Mouse (Mus musculus) midbrain, embryonic 12.5 days (tissue): Measurements from ENCODE around the gene Pde4d. TPM values are rescaled to one million over a fixed set of nuclear protein-coding genes. Genes with fewer than 3 reads are reported as not detected.
A peak's percentile ranks its signal among the peaks of the same experiment; 100 is the strongest.
"Not testable (repeated sequence)": the region's sequence is repeated elsewhere in the genome, so short reads cannot be mapped to it uniquely, and the experiment has no call there.

Experiments
- ATAC-seq: fragments of 200-750 bp; cut with Nextera tagmentation; 2 replicates; pipeline ENCODE4 v1.8.0; 2017; ENCODE audit warnings: low read depth, moderate TSS enrichment, moderate library complexity; ENCODE audit not compliant: low FRiP score
- H3K27ac ChIP-seq: fragments of 300-500 bp; sonication (generic); replicated peaks from 2 replicates; pipeline ENCODE4 v1.5.1; 2016; ENCODE audit warnings: mild to moderate bottlenecking
- H3K27me3 ChIP-seq: fragments of 300-500 bp; sonication (generic); 2 replicates; pipeline ENCODE4 v1.6.1; 2016; ENCODE audit warnings: mild to moderate bottlenecking
- H3K36me3 ChIP-seq: fragments of 300-500 bp; sonication (generic); 2 replicates; pipeline ENCODE4 v1.6.1; 2016
- H3K4me1 ChIP-seq: fragments of 300-500 bp; sonication (generic); 2 replicates; pipeline ENCODE4 v1.6.1; 2016
- H3K4me2 ChIP-seq: fragments of 300-500 bp; sonication (generic); replicated peaks from 2 replicates; pipeline ENCODE4 v1.6.1; 2016; ENCODE audit warnings: mild to moderate bottlenecking, moderate library complexity
- H3K4me3 ChIP-seq: fragments of 300-500 bp; sonication (generic); 2 replicates; pipeline ENCODE4 v1.5.1; 2016; ENCODE audit warnings: mild to moderate bottlenecking
- H3K9ac ChIP-seq: fragments of 300-500 bp; sonication (generic); replicated peaks from 2 replicates; pipeline ENCODE4 v1.6.1; 2016; ENCODE audit warnings: mild to moderate bottlenecking, moderate library complexity
- H3K9me3 ChIP-seq: fragments of 300-500 bp; sonication (generic); 2 replicates; pipeline ENCODE4 v1.6.1; 2016; ENCODE audit warnings: mild to moderate bottlenecking
- WGBS: fragments of 180-500 bp; shearing (Covaris S2); methylation state at CpG from one replicate; pipeline ENCODE4 v1.1.7; 2016; 5-methylcytosine and 5-hydroxymethylcytosine counted together
- polyA plus RNA-seq: library from polyadenylated mRNA; unstranded; fragments of >200 nt; fragmentation: Nextera tagmentation; extraction: Ambion mirVana; gene quantifications from 2 replicates; pipeline ENCODE4 v1.2.1, GENCODE M21; 2016

Gene Pde4d
- polyA plus RNA-seq, 1 experiment from 2014 or later: 21.4 TPM

- Histone ChIP-seq H3K4me3 (no peak overlapping the region), H3K9ac (no peak overlapping the region), H3K36me3 (no peaks in the 10 kb centered on the region), H3K4me2 (no peak overlapping the region), H3K27me3 (no peaks in the 10 kb centered on the region), H3K4me1 (no peaks in the 10 kb centered on the region), H3K9me3 (no peaks in the 10 kb centered on the region), H3K27ac (no peak overlapping the region)
- ATAC-seq: no peak
- WGBS: 69% methylated on average over 4 of the region's 4 CpGs
These were observed 1442.1 kb downstream of the Pde4d start for GRCm38 (mm10) chr13:109891910-109892265.

GRCm38 (mm10) chr13:109899442-109900428, 1450.0 kb downstream of the Pde4d start:
- H3K4me3 ChIP-seq: no peak overlapping the region
- H3K4me1 ChIP-seq: peaks cover 17% of the 10 kb centered on the region
- 80% methylated on average over 14 of the region's 14 CpGs for WGBS
- H3K27me3 ChIP-seq: peaks cover 16% of the 10 kb centered on the region
- no peak overlapping the region for H3K27ac ChIP-seq
- H3K9ac ChIP-seq: no peak overlapping the region
- no peak for ATAC-seq
- H3K9me3 ChIP-seq: no peaks in the 10 kb centered on the region
- H3K4me2 ChIP-seq: no peak overlapping the region
- H3K36me3 ChIP-seq: no peaks in the 10 kb centered on the region

- Histone ChIP-seq H3K4me1 (peaks cover 17% of the 10 kb centered on the region), H3K9me3 (no peaks in the 10 kb centered on the region), H3K27me3 (peaks cover 16% of the 10 kb centered on the region), H3K4me3 (peak overlapping the region; percentile 79; the same call in 1 of the 2 replicates), H3K36me3 (no peaks in the 10 kb centered on the region), H3K4me2 (peak overlapping the region; percentile 96), H3K27ac (no peak overlapping the region), H3K9ac (no peak overlapping the region)
- 56% methylated on average over 5 of the region's 5 CpGs for WGBS
- no peak for ATAC-seq
These were observed 1452.1 kb downstream of the Pde4d start for GRCm38 (mm10) chr13:109901811-109902210.

- ATAC-seq: peak; percentile 80
- H3K27ac ChIP-seq: peak overlapping the region; percentile 66
- H3K9me3 ChIP-seq, H3K36me3 ChIP-seq: not testable (repeated sequence)
- H3K9ac ChIP-seq: peak overlapping the region; percentile 77
- under 1% methylated on average over 22 of the region's 28 CpGs for WGBS
- H3K27me3 ChIP-seq: peaks cover 16% of the 10 kb centered on the region
- peaks cover 19% of the 10 kb centered on the region for H3K4me1 ChIP-seq
- H3K4me3 ChIP-seq: peak overlapping the region; percentile 79
- peak overlapping the region; percentile 96 for H3K4me2 ChIP-seq
These were observed 1452.7 kb downstream of the Pde4d start for GRCm38 (mm10) chr13:109902460-109902854.

- Histone ChIP-seq H3K27ac (peak overlapping the region; percentile 66), H3K9ac (peak overlapping the region; percentile 77), H3K4me3 (peak overlapping the region; percentile 79), H3K27me3 (peaks cover 16% of the 10 kb centered on the region), H3K9me3 (no peaks in the 10 kb centered on the region), H3K4me1 (peaks cover 19% of the 10 kb centered on the region), H3K4me2 (peak overlapping the region; percentile 96), H3K36me3 (no peaks in the 10 kb centered on the region)
- ATAC-seq: peak; percentile 89
- 2% methylated on average over 90 of the region's 91 CpGs for WGBS
These were observed 1453.4 kb downstream of the Pde4d start for GRCm38 (mm10) chr13:109902855-109903763.

- H3K36me3 ChIP-seq: no peaks in the 10 kb centered on the region
- peak overlapping the region; percentile 77 for H3K9ac ChIP-seq
- ATAC-seq: no peak
- peak overlapping the region; percentile 79 for H3K4me3 ChIP-seq
- H3K27ac ChIP-seq: no peak overlapping the region
- H3K4me1 ChIP-seq: peaks cover 19% of the 10 kb centered on the region
- H3K27me3 ChIP-seq: peaks cover 16% of the 10 kb centered on the region
- H3K9me3 ChIP-seq: no peaks in the 10 kb centered on the region
- 43% methylated on average over 14 of the region's 14 CpGs for WGBS
- peak overlapping the region; percentile 96 for H3K4me2 ChIP-seq
These were observed 1454.2 kb downstream of the Pde4d start for GRCm38 (mm10) chr13:109903764-109904510.

- WGBS: 94% methylated on average over 4 of the region's 4 CpGs
- no peak for ATAC-seq
- H3K27me3 ChIP-seq: peaks cover 16% of the 10 kb centered on the region
- no peaks in the 10 kb centered on the region for H3K36me3 ChIP-seq
- no peak overlapping the region for H3K4me2 ChIP-seq
- no peak overlapping the region for H3K27ac ChIP-seq
- H3K4me1 ChIP-seq: peaks cover 21% of the 10 kb centered on the region
- H3K9me3 ChIP-seq: no peaks in the 10 kb centered on the region
- no peak overlapping the region for H3K9ac ChIP-seq
- H3K4me3 ChIP-seq: no peak overlapping the region
These were observed 1456.7 kb downstream of the Pde4d start for GRCm38 (mm10) chr13:109906342-109906888.

- H3K9ac ChIP-seq: no peak overlapping the region
- H3K4me2 ChIP-seq: no peak overlapping the region
- H3K9me3 ChIP-seq: no peaks in the 10 kb centered on the region
- peaks cover 28% of the 10 kb centered on the region for H3K4me1 ChIP-seq
- no peak overlapping the region for H3K27ac ChIP-seq
- WGBS: 30% methylated on average over 9 of the region's 9 CpGs
- no peak overlapping the region for H3K4me3 ChIP-seq
- H3K36me3 ChIP-seq: no peaks in the 10 kb centered on the region
- no peak for ATAC-seq
- H3K27me3 ChIP-seq: peaks cover 9% of the 10 kb centered on the region
These were observed 1457.9 kb downstream of the Pde4d start for GRCm38 (mm10) chr13:109907634-109908033.

GRCm38 (mm10) chr13:109908386-109908785, 1458.6 kb downstream of the Pde4d start:
- Histone ChIP-seq H3K4me2 (no peak overlapping the region), H3K27ac (no peak overlapping the region), H3K4me1 (peaks cover 26% of the 10 kb centered on the region), H3K27me3 (peaks cover 9% of the 10 kb centered on the region), H3K9me3 (no peaks in the 10 kb centered on the region), H3K9ac (no peak overlapping the region), H3K4me3 (no peak overlapping the region), H3K36me3 (no peaks in the 10 kb centered on the region)
- no peak for ATAC-seq
- 90% methylated on average over 3 of the region's 3 CpGs for WGBS

GRCm38 (mm10) chr13:109909111-109909510, 1459.4 kb downstream of the Pde4d start:
- 83% methylated on average over 8 of the region's 8 CpGs for WGBS
- H3K4me1 ChIP-seq: peaks cover 19% of the 10 kb centered on the region
- no peak for ATAC-seq
- H3K9ac ChIP-seq: no peak overlapping the region
- no peaks in the 10 kb centered on the region for H3K36me3 ChIP-seq
- H3K4me3 ChIP-seq: no peak overlapping the region
- no peak overlapping the region for H3K4me2 ChIP-seq
- peaks cover 2% of the 10 kb centered on the region for H3K27me3 ChIP-seq
- no peak overlapping the region for H3K27ac ChIP-seq
- no peaks in the 10 kb centered on the region for H3K9me3 ChIP-seq

- Histone ChIP-seq H3K4me2 (no peak overlapping the region), H3K4me1 (peaks cover 16% of the 10 kb centered on the region), H3K27ac (no peak overlapping the region), H3K4me3 (no peak overlapping the region), H3K9ac (no peak overlapping the region), H3K9me3 (no peaks in the 10 kb centered on the region), H3K36me3 (no peaks in the 10 kb centered on the region), H3K27me3 (no peaks in the 10 kb centered on the region)
- 93% methylated on average over 8 of the region's 8 CpGs for WGBS
- no peak for ATAC-seq
These were observed 1461.2 kb downstream of the Pde4d start for GRCm38 (mm10) chr13:109910915-109911314.
